Mouse (Mus musculus): ENCODE measurements around the gene Igf2.

GRCm38 (mm10) chr7:142645045-142645444 is 21.6 kb downstream of the Igf2 start:
- TF ChIP-seq CTCF (IDR thresholded peaks at IDR 0.05; ENCODE audit: borderline replicate concordance, insufficient read depth, low read length): no peak
- no peak for TF ChIP-seq POLR2A (IDR thresholded peaks at IDR 0.05; ENCODE audit: low read depth, low read length)
